Mouse (Mus musculus) gastrocnemius, adult 18-20 months (tissue): Measurements from ENCODE around the gene Msi2. TPM values are rescaled to one million over a fixed set of nuclear protein-coding genes. Genes with fewer than 3 reads are reported as not detected.
A peak's percentile ranks its signal among the peaks of the same experiment; 100 is the strongest.

ENCODE experiments used
- DNase-seq: peaks from one replicate; pipeline ENCODE4 v3.0.0; 2021; ENCODE audit warnings: low spot score
- total RNA-seq, 2 experiments: library from RNA; stranded (reverse); gene quantifications; 2 replicates each; pipeline ENCODE4 v1.2.3; 2021

The Msi2 gene
- total RNA-seq, 2 experiments from 2014 or later, result 179 to 180 TPM

GRCm38 (mm10) chr11:88614527-88615305 lies 103.6 kb downstream of the Msi2 start:
- DNase-seq, result no peak

DNA sequence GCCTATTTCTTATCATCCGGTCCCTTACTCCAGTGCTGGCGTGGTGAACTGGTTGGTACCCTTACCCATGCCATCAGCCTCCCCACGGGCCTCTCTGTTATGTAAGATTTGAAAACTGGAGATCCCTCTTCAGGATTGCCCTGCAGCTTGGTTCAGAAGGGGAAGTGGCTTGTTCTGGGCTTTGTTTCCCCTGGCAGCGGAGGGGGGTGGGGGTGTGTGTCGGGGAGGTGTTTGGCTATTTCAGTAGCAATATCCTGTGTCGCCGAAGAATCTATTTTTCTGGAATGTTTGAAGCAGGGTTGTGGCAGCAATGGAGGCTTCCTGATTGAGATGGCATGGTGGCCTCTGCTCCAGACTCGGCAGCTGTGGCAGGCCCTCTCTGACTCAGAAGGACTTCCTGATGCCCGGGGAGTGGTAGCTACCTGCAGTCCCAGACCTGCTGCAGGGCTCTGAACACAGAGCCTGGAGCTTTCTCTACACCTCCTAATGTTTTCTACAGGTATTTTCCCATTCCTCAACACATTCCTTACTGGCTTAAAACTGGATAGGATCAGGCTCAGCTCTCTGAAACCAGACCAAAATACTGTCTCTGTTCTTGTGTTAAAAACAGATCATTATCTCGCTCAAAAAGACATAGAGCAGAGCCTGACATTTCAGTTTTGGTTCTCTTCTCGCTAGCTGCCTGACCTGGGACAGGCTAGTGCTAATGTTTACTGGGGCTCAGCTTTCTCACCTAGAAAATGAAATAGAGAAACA lies 104.4 kb downstream of the Msi2 start:
- DNase-seq, result no peak

- DNase-seq, result no peak
Observed at GRCm38 (mm10) chr11:88613008-88613407, 105.3 kb downstream of the Msi2 start.

DNA sequence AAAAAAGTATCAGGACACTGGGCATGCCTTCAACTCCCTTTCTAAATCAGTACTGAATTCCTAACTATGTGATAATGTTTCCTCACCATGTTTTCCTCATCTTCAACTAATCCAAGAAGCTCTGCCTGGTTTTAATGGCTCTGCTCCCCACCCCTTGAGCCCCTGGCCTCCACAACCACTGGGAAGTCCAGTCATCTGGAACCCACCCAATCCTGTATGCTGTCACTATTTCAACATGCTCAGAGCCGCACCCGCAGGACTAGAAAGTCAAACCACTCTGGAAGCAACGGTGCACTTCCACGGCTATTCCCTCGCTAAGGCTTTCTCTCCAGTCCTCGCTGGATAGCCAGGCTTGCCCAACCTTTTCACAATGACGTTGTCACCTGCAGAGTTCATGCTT lies 106.2 kb downstream of the Msi2 start:
- peak; percentile 81 for DNase-seq

- no peak for DNase-seq
Observed at GRCm38 (mm10) chr11:88610809-88611208, 107.5 kb downstream of the Msi2 start.

DNA sequence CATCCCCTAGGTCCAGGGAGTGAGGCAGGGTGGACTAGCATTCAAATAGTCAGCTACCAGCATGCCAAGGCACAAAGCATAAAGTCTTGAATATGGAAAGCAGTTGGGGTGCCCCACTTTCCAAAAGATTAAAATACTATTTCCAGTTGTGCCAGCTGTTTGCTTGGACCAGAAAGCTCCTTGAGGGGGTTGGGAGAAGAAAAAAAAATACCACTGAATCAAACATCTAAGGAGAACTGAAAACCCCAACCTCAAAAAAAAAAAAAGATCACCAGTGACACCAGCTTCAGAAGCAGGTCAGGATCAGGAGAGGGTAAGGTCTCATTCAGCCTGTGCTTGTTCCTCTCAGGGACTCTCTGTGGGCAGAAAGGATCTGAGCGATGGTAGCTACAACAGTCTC lies 108.2 kb downstream of the Msi2 start:
- no peak for DNase-seq

DNA sequence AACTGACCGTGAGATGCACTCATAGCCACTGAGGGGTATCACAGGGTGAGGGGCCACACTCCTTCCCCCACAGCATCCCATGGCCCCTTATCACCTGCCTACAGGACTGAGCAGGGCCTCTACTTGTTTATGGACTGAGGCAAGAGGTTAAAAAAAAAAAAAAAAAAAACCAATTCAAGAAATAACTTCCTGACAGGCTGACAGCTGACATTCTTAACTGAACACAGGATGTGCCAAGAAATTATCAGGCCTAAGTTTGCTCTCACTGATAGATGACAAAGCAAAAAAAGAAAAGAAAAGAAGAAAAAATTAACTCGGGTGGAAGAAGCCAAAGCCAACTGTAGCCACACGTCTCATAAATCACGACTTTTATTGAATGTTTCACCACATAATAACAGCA lies 109.7 kb downstream of the Msi2 start:
- DNase-seq, result no peak

DNA sequence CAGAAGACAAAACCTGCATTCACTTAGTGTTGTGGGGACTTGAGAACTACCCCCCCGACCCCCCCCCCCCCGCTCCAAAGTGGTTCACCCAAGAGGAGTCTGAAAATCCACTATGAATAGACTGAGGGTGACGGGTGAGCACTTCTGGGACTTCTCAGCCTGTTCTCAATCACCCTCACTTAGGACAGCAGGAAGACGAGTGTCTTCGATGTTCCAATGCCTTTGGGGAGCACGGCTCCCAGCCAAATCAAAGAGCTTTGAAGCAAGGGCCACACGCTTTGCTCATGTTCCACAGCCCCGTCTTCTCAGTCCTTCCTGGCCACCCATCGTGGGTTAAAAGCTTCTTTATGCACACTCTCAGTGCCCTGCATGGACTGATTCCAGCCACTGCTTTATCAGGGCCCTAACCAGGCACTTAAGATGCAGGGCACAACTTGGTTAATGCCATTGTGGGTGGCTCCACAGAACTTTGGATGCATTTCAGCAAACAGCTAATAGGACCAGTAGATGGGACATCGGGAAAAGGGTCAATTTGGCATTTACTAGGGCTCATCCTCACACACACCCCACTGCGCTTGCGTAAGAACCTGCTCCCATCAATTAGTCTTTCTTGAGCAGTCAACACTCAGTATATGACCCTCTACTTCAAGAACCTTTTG lies 110.5 kb downstream of the Msi2 start:
- DNase-seq, result no peak

DNA sequence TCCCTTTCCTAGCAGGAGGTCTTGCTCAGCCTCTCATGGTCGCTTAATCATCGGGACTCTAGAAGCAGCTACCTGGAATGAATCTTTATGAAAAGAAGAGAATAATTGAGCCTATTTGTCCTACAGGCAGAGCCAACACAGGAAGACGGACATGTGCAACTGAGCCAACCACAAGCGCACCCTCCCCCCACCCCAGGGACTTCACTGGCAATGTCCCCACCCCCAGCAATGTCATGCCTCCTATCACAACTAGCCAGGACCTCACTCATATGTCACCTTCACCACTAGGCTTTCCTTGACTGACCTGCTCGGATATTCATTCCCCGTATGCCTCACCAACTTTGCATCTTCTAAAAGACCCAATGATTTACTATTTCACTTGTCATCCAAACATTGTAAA lies 112.5 kb downstream of the Msi2 start:
- no peak for DNase-seq

GRCm38 (mm10) chr11:88605098-88605525 lies 113.2 kb downstream of the Msi2 start:
- DNase-seq, result peak; percentile 67

DNA sequence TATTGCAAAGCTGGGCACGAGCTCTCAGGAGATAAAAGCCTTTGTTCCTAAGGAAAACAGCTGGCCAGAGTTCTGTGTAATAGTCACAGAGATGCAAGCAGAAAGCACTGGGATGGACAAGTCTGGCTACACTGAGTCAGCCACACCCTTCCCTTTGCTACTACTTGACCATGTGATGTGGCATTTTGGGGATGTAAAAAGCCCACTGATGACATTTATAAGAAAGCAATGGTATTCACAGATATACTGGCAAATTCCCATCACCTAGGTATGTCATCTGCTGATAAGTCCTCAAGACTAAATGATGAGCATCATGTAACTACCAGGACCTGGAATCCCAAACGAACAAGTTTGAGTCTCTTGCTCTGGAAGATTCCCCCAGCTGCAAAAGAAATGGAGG lies 113.7 kb downstream of the Msi2 start:
- DNase-seq, result no peak

DNA sequence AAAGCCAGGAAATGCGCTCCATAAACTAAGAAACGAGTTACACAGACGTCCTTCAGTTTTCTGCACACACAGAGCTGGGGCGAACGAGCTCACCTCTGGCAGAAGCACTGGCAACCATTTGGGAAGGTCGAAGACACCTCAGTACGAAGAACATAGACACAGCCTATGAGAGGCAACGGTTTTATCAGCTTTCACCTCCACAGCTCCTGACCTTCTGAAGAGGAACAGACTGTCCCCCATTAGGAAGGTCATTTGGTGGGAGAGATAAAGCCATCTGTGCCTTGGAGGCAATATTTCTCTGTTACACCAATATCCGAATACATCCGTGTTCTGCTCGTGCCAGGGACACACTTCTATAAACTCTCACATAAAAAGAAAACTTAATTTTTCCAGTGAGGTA lies 114.9 kb downstream of the Msi2 start:
- DNase-seq, result no peak

DNA sequence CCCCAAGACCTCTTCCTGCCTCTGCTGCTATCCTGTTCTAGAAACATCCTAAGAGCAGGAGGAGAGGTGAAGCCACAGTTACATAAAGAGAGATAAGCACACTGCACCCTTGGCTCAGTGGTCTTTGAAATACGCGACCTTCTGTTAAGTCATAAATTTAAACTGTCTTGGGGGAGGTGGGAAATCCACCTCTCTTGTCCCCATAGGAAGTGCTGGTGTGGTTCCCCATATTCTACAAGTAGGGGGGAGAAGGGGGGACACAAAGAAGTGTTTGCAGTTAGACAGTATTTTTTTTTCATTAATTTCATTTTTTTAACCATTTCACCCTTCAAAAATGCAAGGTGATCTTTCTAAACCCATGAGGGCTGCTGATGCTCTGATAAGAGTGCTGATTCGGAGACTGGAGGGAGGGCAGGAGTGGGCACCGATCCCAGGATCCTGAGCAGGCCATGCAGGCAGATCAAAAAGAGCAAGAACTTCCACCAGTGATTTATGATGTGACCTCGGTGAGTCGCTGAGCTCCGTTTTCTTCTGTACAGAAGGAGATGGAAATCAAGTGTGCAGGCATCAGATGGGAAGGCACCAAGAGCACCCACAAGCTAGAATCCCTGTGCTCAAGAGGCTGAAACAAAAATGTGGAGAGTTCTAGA lies 115.7 kb downstream of the Msi2 start:
- no peak for DNase-seq

GRCm38 (mm10) chr11:88600194-88600593 lies 118.1 kb downstream of the Msi2 start:
- DNase-seq, result no peak

DNA sequence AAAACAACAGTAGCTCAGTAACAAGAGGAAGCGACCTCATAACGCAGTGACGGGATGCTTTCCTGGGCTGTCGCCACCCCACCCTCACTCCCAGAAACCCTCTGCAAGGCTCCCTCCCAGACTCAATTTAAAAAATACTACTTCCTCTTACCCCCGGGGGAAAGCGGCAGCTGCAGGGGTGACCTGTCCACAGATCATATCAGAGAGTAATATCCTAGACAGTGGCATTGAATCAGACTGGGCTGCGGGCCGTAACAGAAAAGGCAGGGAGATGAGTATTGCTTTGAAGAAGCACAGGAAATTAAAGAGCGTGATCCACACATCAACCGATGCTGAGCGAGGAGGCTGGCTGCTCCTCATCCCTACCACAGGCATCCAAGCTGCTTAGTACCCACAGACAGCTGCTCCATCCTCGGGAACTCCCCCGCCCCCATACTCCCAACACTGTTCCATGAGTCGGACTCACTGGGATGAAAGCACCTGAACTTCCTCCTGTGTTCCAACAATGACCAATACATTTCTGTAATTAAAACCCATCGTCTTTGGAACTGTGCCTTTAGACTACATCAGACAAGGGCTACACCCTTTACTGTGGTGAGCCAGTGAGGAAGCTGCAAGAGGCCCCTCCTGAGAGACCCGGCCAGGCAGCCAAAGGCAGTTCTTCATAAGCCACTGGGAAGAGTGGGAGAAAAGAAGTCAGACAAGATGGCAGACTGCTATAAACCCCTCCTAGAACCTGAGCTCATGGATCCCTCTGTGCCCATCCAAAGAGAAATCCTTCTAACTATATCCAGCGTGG lies 118.8 kb downstream of the Msi2 start:
- no peak for DNase-seq

GRCm38 (mm10) chr11:88598848-88599175 lies 119.5 kb downstream of the Msi2 start:
- no peak for DNase-seq

GRCm38 (mm10) chr11:88598150-88598847 lies 120.0 kb downstream of the Msi2 start:
- DNase-seq, result no peak

GRCm38 (mm10) chr11:88595616-88596015 lies 122.7 kb downstream of the Msi2 start:
- DNase-seq, result no peak

DNA sequence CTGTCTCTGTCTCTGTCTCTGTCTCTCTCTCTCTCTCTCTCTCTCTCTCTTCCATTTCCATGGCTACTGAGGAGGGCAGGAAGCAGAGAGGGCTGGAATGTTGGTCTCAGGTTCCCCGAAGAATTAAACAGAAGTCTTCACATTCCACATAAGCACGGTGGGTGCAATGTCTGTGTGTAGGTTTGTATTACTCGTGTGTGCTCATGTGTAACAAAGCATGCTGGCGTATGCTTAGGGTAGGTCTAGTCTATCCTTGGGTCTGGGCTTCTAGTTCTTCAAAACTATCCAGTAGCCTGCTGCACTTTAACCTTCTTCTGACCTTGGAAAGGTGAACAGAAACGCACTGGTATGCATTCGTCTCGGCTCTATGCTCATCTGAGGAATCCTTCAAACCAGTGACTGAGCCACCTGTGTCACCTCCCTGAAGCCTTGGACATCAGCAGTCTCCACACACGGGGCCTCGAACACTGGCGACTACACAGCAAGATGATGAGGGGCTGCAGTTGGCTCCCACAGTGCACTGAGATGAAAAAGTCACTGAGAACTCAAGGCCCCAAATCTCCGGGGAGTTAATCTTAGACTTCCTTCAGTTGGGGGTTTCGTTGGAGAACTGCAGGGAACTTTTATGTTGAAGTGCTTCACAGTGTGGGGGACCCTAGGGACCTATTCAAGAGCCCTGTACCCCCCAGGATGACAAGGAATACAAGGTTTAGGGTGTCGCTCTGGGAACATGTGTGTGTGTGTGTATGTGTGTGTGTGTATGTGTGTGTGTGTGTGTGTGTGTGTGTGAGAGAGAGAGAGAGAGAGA lies 123.3 kb downstream of the Msi2 start:
- no peak for DNase-seq

GRCm38 (mm10) chr11:88594010-88594409 lies 124.3 kb downstream of the Msi2 start:
- DNase-seq, result no peak
